Comparison of ENCODE assay signal across 14 mouse cellular contexts in the genomic region with DNA sequence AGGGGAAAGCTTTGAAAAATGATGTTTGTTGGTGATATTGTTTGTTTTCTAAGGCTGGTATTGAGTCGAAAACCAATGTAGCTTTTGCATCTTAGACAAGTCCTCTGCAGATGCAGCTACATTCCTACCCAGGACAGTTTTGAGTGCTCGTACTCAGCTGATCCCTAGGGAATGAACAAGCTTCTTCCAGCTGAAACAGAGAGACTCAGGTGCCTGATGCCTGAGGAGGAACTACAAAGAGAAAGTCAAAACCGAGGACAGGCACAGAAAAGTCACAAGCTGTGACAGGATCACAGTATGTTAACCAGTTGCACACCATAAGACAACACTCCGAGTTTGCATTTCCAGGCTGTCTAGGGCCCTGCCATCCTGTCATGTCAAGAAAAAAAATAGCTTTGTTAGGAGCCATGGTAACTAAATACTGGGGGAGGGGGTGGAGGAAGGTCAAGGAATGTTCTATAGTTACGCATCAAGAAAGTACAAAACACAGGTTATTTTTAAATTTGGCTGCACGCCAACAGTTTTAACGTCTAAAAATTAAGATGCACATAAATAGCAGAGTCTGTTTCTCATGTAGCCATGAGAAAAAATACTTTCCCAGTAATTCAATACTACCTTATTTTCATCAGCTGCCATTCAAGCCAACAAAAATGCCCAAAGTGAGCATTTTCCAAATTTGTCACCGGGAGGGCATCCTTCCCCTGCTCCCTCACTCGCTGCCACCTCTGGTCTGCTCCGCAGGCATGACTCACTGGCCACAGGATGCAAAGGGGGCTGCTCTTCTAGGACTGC.
DNase-seq lines count a peak whose midpoint lies in the region; ATAC-seq lines count a peak whose summit lies in the region.
"Had no signal": no experiment of that assay in that cellular context is flagged by ENCODE, and none has a peak within 500 bp of the region (broad histone marks: within the 10 kb centered on the region; RNA-seq: fewer than 3 reads in every experiment).

No protein-coding gene starts in this region.

- no peak overlapping the region for H3K27ac ChIP-seq in embryonic facial prominence, embryonic 11.5 days (replicated peaks; ENCODE audit: low read depth, low read length)
- no peak overlapping the region for H3K27ac ChIP-seq in embryonic facial prominence, embryonic 10.5 days (replicated peaks)
- no peak overlapping the region for H3K27ac ChIP-seq in hindbrain, embryonic 11.5 days (ENCODE audit: low read depth, low read length)
- no peak overlapping the region for H3K27ac ChIP-seq in hindbrain, embryonic 12.5 days
- no peak overlapping the region for H3K27ac ChIP-seq in midbrain, embryonic 14.5 days (replicated peaks; ENCODE audit: low read depth, low read length)
- H3K27ac ChIP-seq in midbrain, embryonic 16.5 days (ENCODE audit: low read length): no peak overlapping the region
- H3K27ac ChIP-seq: embryonic facial prominence, embryonic 12.5 days had no signal

- no peak overlapping the region for H3K4me2 ChIP-seq in embryonic facial prominence, embryonic 11.5 days (ENCODE audit: low read depth, low read length)
- no peak overlapping the region for H3K4me2 ChIP-seq in hindbrain, embryonic 11.5 days (replicated peaks; ENCODE audit: low read depth, low read length)
- no peak overlapping the region for H3K4me2 ChIP-seq in hindbrain, embryonic 12.5 days (replicated peaks)
- H3K4me2 ChIP-seq in midbrain, embryonic 14.5 days (ENCODE audit: low read length): no peak overlapping the region
- no peak overlapping the region for H3K4me2 ChIP-seq in midbrain, embryonic 16.5 days (ENCODE audit: low read length)
- H3K4me2 ChIP-seq: embryonic facial prominence, embryonic 12.5 days had no signal

- 0 out of 2 replicates have a peak, but pooled peaks have one; percentile 50 for ATAC-seq in embryonic facial prominence, embryonic 11.5 days (replicated peaks; ENCODE audit: insufficient number of reproducible peaks, low FRiP score, low TSS enrichment, low read depth)
- ATAC-seq in hindbrain, embryonic 11.5 days (ENCODE audit: low FRiP score): 0 out of 2 replicates have a peak, but pooled peaks have one; percentile 45
- ATAC-seq in hindbrain, embryonic 12.5 days (ENCODE audit: low FRiP score): no peak
- ATAC-seq in midbrain, embryonic 14.5 days (ENCODE audit: low FRiP score, low TSS enrichment): no peak
- ATAC-seq in midbrain, embryonic 16.5 days: no peak

- no peaks in the 10 kb centered on the region for H3K9me3 ChIP-seq in embryonic facial prominence, embryonic 11.5 days (replicated peaks; ENCODE audit: control insufficient read depth, low read length)
- H3K9me3 ChIP-seq in embryonic facial prominence, embryonic 10.5 days: no peaks in the 10 kb centered on the region
- H3K9me3 ChIP-seq in hindbrain, embryonic 11.5 days (ENCODE audit: control insufficient read depth, low read length): no peaks in the 10 kb centered on the region
- no peaks in the 10 kb centered on the region for H3K9me3 ChIP-seq in hindbrain, embryonic 12.5 days (replicated peaks)
- no peaks in the 10 kb centered on the region for H3K9me3 ChIP-seq in midbrain, embryonic 14.5 days (ENCODE audit: control insufficient read depth, low read length)
- no peaks in the 10 kb centered on the region for H3K9me3 ChIP-seq in midbrain, embryonic 16.5 days (replicated peaks; ENCODE audit: control insufficient read depth, low read length, poor library complexity, severe bottlenecking)
- H3K9me3 ChIP-seq: embryonic facial prominence, embryonic 12.5 days had no signal

- H3K4me1 ChIP-seq in embryonic facial prominence, embryonic 11.5 days (ENCODE audit: control insufficient read depth, insufficient read depth, low read length): no peaks in the 10 kb centered on the region
- H3K4me1 ChIP-seq in embryonic facial prominence, embryonic 10.5 days: peaks cover 27% of the 10 kb centered on the region
- H3K4me1 ChIP-seq in hindbrain, embryonic 11.5 days (replicated peaks; ENCODE audit: control insufficient read depth, insufficient read depth, low read length): no peaks in the 10 kb centered on the region
- H3K4me1 ChIP-seq in hindbrain, embryonic 12.5 days: peaks cover 14% of the 10 kb centered on the region
- no peaks in the 10 kb centered on the region for H3K4me1 ChIP-seq in midbrain, embryonic 14.5 days (ENCODE audit: control insufficient read depth, insufficient read depth, low read length)
- H3K4me1 ChIP-seq in midbrain, embryonic 16.5 days (ENCODE audit: control insufficient read depth, insufficient read depth, low read length): no peaks in the 10 kb centered on the region

- no peaks in the 10 kb centered on the region for H3K27me3 ChIP-seq in embryonic facial prominence, embryonic 11.5 days (ENCODE audit: control insufficient read depth, insufficient read depth, low read length)
- H3K27me3 ChIP-seq in embryonic facial prominence, embryonic 10.5 days (replicated peaks; ENCODE audit: low read depth, poor library complexity, severe bottlenecking): no peaks in the 10 kb centered on the region
- no peaks in the 10 kb centered on the region for H3K27me3 ChIP-seq in hindbrain, embryonic 11.5 days (ENCODE audit: control insufficient read depth, insufficient read depth, low read length)
- no peaks in the 10 kb centered on the region for H3K27me3 ChIP-seq in hindbrain, embryonic 12.5 days
- H3K27me3 ChIP-seq in midbrain, embryonic 14.5 days (ENCODE audit: control insufficient read depth, insufficient read depth, low read length): no peaks in the 10 kb centered on the region
- no peaks in the 10 kb centered on the region for H3K27me3 ChIP-seq in midbrain, embryonic 16.5 days (ENCODE audit: control insufficient read depth, insufficient read depth, low read depth, low read length)
- H3K27me3 ChIP-seq: embryonic facial prominence, embryonic 12.5 days had no signal

- no peak overlapping the region for H3K4me3 ChIP-seq in embryonic facial prominence, embryonic 11.5 days (ENCODE audit: low read depth, low read length)
- H3K4me3 ChIP-seq in embryonic facial prominence, embryonic 10.5 days: no peak overlapping the region
- no peak overlapping the region for H3K4me3 ChIP-seq in hindbrain, embryonic 11.5 days (ENCODE audit: low read depth, low read length)
- no peak overlapping the region for H3K4me3 ChIP-seq in hindbrain, embryonic 12.5 days
- no peak overlapping the region for H3K4me3 ChIP-seq in midbrain, embryonic 14.5 days (replicated peaks; ENCODE audit: low read depth, low read length)
- no peak overlapping the region for H3K4me3 ChIP-seq in midbrain, embryonic 16.5 days (ENCODE audit: low read depth, low read length)
- H3K4me3 ChIP-seq: embryonic facial prominence, embryonic 12.5 days had no signal

- WGBS in embryonic facial prominence, embryonic 11.5 days: 53% methylated on average over 10 of the region's 10 CpGs
- WGBS in embryonic facial prominence, embryonic 10.5 days: 61% methylated on average over 10 of the region's 10 CpGs
- 55% methylated on average over 10 of the region's 10 CpGs for WGBS in hindbrain, embryonic 11.5 days
- 46% methylated on average over 10 of the region's 10 CpGs for WGBS in hindbrain, embryonic 12.5 days
- WGBS in midbrain, embryonic 14.5 days: 56% methylated on average over 10 of the region's 10 CpGs
- WGBS in midbrain, embryonic 16.5 days: 54% methylated on average over 10 of the region's 10 CpGs

- H3K36me3 ChIP-seq in embryonic facial prominence, embryonic 11.5 days (replicated peaks; ENCODE audit: control insufficient read depth, insufficient read depth, low read depth, low read length): no peaks in the 10 kb centered on the region
- H3K36me3 ChIP-seq in embryonic facial prominence, embryonic 10.5 days (replicated peaks): no peaks in the 10 kb centered on the region
- H3K36me3 ChIP-seq in hindbrain, embryonic 11.5 days (ENCODE audit: control insufficient read depth, insufficient read depth, low read length): no peaks in the 10 kb centered on the region
- H3K36me3 ChIP-seq in hindbrain, embryonic 12.5 days: no peaks in the 10 kb centered on the region
- H3K36me3 ChIP-seq in midbrain, embryonic 14.5 days (ENCODE audit: control insufficient read depth, insufficient read depth, low read length): no peaks in the 10 kb centered on the region
- no peaks in the 10 kb centered on the region for H3K36me3 ChIP-seq in midbrain, embryonic 16.5 days (ENCODE audit: control insufficient read depth, insufficient read depth, low read length)
- H3K36me3 ChIP-seq: embryonic facial prominence, embryonic 12.5 days had no signal

- DNase-seq in embryonic facial prominence, embryonic 11.5 days (ENCODE audit: low spot score): peak; percentile 32
- no peak for DNase-seq in embryonic facial prominence, embryonic 10.5 days (ENCODE audit: low spot score)
- DNase-seq in hindbrain, embryonic 11.5 days (ENCODE audit: low spot score): no peak
- DNase-seq in midbrain, embryonic 14.5 days: peak; percentile 28
- DNase-seq in urinary bladder, postnatal 14 days (ENCODE audit: low spot score): no peak
- no peak for DNase-seq in cerebellum, adult 11-12 months
- DNase-seq: adrenal gland, postnatal 14 days; cerebellum, adult 18-20 months; gastrocnemius, postnatal 36 days; kidney, adult 18-20 months; thymus, postnatal 14 days had no signal

- no peak overlapping the region for H3K9ac ChIP-seq in embryonic facial prominence, embryonic 11.5 days (replicated peaks; ENCODE audit: low read length)
- no peak overlapping the region for H3K9ac ChIP-seq in hindbrain, embryonic 11.5 days (ENCODE audit: low read depth, low read length)
- no peak overlapping the region for H3K9ac ChIP-seq in hindbrain, embryonic 12.5 days
- H3K9ac ChIP-seq in midbrain, embryonic 14.5 days (replicated peaks; ENCODE audit: low read length): no peak overlapping the region
- H3K9ac ChIP-seq in midbrain, embryonic 16.5 days (ENCODE audit: low read depth, low read length): no peak overlapping the region
- H3K9ac ChIP-seq: embryonic facial prominence, embryonic 12.5 days had no signal

Comparison
In these comparisons a context has a peak if more than half of its experiments do, and no peak if none do; other contexts are left out.
1. ATAC-seq: peak in embryonic facial prominence, embryonic 11.5 days (single experiment) and hindbrain, embryonic 11.5 days (single experiment); none in hindbrain, embryonic 12.5 days (single experiment), midbrain, embryonic 14.5 days (single experiment) and midbrain, embryonic 16.5 days (single experiment).
2. DNase-seq: peak in embryonic facial prominence, embryonic 11.5 days (single experiment) and midbrain, embryonic 14.5 days (single experiment); none in embryonic facial prominence, embryonic 10.5 days (single experiment), hindbrain, embryonic 11.5 days (single experiment), urinary bladder, postnatal 14 days (single experiment) and cerebellum, adult 11-12 months (single experiment).